Mouse (Mus musculus): ENCODE data around the gene Ggact. TPM values are rescaled to one million over a fixed set of nuclear protein-coding genes. Genes with fewer than 3 reads are reported as not detected.
A peak's percentile ranks its signal among the peaks of the same experiment; 100 is the strongest.

Ggact gene
- polyA plus RNA-seq, 1 experiment from 2014 or later, result 37.9 TPM

DNA sequence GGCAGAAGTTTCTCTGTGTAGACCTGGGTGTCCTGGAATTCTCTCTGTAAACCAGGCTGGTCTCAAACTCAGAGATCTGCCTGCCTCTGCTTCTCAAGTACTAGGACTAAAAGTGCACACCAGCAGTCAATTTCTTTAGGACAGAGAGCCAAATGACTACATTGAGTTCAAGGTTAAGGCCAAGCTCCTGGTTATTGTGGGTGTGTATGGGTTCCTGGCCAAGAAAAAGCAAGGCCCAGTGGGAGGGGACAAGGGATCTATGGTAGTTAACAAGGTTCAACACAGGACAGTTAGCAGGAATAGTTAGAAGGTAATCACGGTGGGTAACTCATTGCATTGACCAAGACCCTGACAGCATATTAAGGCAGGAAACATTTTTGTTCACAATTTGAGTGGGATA is 8.6 kb downstream of the Ggact start:
- Histone ChIP-seq H3K4me1 (replicated peaks; ENCODE audit: control insufficient read depth, insufficient read depth, low read length) (0 out of 2 replicates have a peak, but pooled peaks cover 3% of the 10 kb centered on the region), H3K4me2 (ENCODE audit: low read length) (no peak overlapping the region), H3K27me3 (replicated peaks; ENCODE audit: control insufficient read depth, insufficient read depth, low read length) (no peaks in the 10 kb centered on the region), H3K9me3 (ENCODE audit: control insufficient read depth, low read length) (0 out of 2 replicates have a peak, but pooled peaks cover 11% of the 10 kb centered on the region), H3K27ac (ENCODE audit: low read depth) (no peak overlapping the region), H3K4me3 (ENCODE audit: low read depth, low read length) (no peak overlapping the region), H3K9ac (ENCODE audit: low read length) (no peak overlapping the region), H3K36me3 (ENCODE audit: control insufficient read depth, insufficient read depth, low read length) (no peaks in the 10 kb centered on the region)
- WGBS, result 97% methylated on average over 1 of the region's 1 CpGs
- ATAC-seq (replicated peaks; ENCODE audit: low FRiP score, low TSS enrichment, low read depth), result no peak
- no peak for DNase-seq (ENCODE audit: low spot score)

GRCm38 (mm10) chr14:122903923-122904351 is 9.6 kb downstream of the Ggact start:
- WGBS, result 60% methylated on average over 2 of the region's 2 CpGs
- H3K36me3 ChIP-seq (ENCODE audit: control insufficient read depth, insufficient read depth, low read length), result no peaks in the 10 kb centered on the region
- no peak overlapping the region for H3K27ac ChIP-seq (ENCODE audit: low read depth)
- no peaks in the 10 kb centered on the region for H3K27me3 ChIP-seq (replicated peaks; ENCODE audit: control insufficient read depth, insufficient read depth, low read length)
- 0 out of 2 replicates have a peak, but pooled peaks cover 11% of the 10 kb centered on the region for H3K9me3 ChIP-seq (ENCODE audit: control insufficient read depth, low read length)
- no peak overlapping the region for H3K9ac ChIP-seq (ENCODE audit: low read length)
- H3K4me1 ChIP-seq (replicated peaks; ENCODE audit: control insufficient read depth, insufficient read depth, low read length), result 0 out of 2 replicates have a peak, but pooled peaks cover 3% of the 10 kb centered on the region
- no peak overlapping the region for H3K4me3 ChIP-seq (ENCODE audit: low read depth, low read length)
- ATAC-seq (replicated peaks; ENCODE audit: low FRiP score, low TSS enrichment, low read depth) (no peak), DNase-seq (ENCODE audit: low spot score) (no peak)
- no peak overlapping the region for H3K4me2 ChIP-seq (ENCODE audit: low read length)

DNA sequence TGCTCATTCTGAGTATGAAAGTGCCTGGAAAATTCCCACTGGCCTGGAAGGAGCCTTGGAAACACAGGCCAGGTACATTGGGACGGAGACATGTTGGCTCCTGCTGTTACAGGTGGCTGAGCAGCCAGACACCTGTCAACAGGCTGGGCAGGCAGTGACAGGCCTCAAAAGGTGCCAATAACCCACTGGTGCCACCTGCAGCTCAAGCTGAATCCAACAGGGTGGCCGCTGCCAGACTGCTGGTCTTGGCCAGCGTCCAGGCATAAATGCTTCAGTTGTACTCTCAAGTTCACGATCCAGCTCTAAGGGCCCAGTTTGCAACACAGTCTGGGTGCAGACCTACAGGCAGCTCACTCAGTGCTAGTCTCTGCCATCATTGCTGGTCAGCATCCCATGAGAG is 10.7 kb downstream of the Ggact start:
- Histone ChIP-seq H3K9me3 (ENCODE audit: control insufficient read depth, low read length) (0 out of 2 replicates have a peak, but pooled peaks cover 5% of the 10 kb centered on the region), H3K36me3 (ENCODE audit: control insufficient read depth, insufficient read depth, low read length) (no peaks in the 10 kb centered on the region), H3K27ac (ENCODE audit: low read depth) (no peak overlapping the region), H3K9ac (ENCODE audit: low read length) (no peak overlapping the region), H3K27me3 (replicated peaks; ENCODE audit: control insufficient read depth, insufficient read depth, low read length) (no peaks in the 10 kb centered on the region), H3K4me1 (replicated peaks; ENCODE audit: control insufficient read depth, insufficient read depth, low read length) (0 out of 2 replicates have a peak, but pooled peaks cover 3% of the 10 kb centered on the region), H3K4me2 (ENCODE audit: low read length) (no peak overlapping the region), H3K4me3 (ENCODE audit: low read depth, low read length) (no peak overlapping the region)
- 71% methylated on average over 4 of the region's 4 CpGs for WGBS
- no peak for ATAC-seq (replicated peaks; ENCODE audit: low FRiP score, low TSS enrichment, low read depth)
- no peak for DNase-seq (ENCODE audit: low spot score)

GRCm38 (mm10) chr14:122902136-122902535 is 11.4 kb downstream of the Ggact start:
- H3K4me2 ChIP-seq (ENCODE audit: low read length), result no peak overlapping the region
- H3K4me3 ChIP-seq (ENCODE audit: low read depth, low read length), result no peak overlapping the region
- ATAC-seq (replicated peaks; ENCODE audit: low FRiP score, low TSS enrichment, low read depth) (0 out of 2 replicates have a peak, but pooled peaks have one; percentile 36), DNase-seq (ENCODE audit: low spot score) (no peak)
- H3K36me3 ChIP-seq (ENCODE audit: control insufficient read depth, insufficient read depth, low read length), result no peaks in the 10 kb centered on the region
- no peak overlapping the region for H3K27ac ChIP-seq (ENCODE audit: low read depth)
- H3K9me3 ChIP-seq (ENCODE audit: control insufficient read depth, low read length), result 0 out of 2 replicates have a peak, but pooled peaks cover 1% of the 10 kb centered on the region
- no peaks in the 10 kb centered on the region for H3K27me3 ChIP-seq (replicated peaks; ENCODE audit: control insufficient read depth, insufficient read depth, low read length)
- H3K9ac ChIP-seq (ENCODE audit: low read length), result no peak overlapping the region
- 0 out of 2 replicates have a peak, but pooled peaks cover 3% of the 10 kb centered on the region for H3K4me1 ChIP-seq (replicated peaks; ENCODE audit: control insufficient read depth, insufficient read depth, low read length)
- WGBS, result 63% methylated on average over 2 of the region's 2 CpGs

DNA sequence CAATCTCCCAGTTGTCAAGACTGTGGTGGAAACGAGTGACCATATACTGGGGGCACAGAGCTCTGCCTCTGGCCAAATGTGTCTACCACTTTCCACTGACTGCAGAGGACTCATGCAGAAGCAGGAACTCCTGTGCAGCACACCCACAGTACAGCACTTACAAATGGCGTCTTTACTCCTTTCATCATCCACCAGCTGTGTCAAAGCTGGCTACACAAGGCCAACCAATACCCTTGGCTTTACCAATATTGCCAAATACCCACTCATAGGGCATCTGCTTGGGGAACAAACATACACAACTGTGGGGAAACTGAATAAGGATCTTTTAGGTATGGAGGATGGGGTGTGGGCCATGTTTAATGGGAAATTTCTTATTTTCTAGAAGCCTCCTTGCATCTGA is 11.8 kb downstream of the Ggact start:
- ATAC-seq (replicated peaks; ENCODE audit: low FRiP score, low TSS enrichment, low read depth) (no peak), DNase-seq (ENCODE audit: low spot score) (no peak)
- Histone ChIP-seq H3K27ac (ENCODE audit: low read depth) (no peak overlapping the region), H3K27me3 (replicated peaks; ENCODE audit: control insufficient read depth, insufficient read depth, low read length) (no peaks in the 10 kb centered on the region), H3K9ac (ENCODE audit: low read length) (no peak overlapping the region), H3K4me2 (ENCODE audit: low read length) (no peak overlapping the region), H3K4me1 (replicated peaks; ENCODE audit: control insufficient read depth, insufficient read depth, low read length) (0 out of 2 replicates have a peak, but pooled peaks cover 3% of the 10 kb centered on the region), H3K4me3 (ENCODE audit: low read depth, low read length) (no peak overlapping the region), H3K36me3 (ENCODE audit: control insufficient read depth, insufficient read depth, low read length) (no peaks in the 10 kb centered on the region), H3K9me3 (ENCODE audit: control insufficient read depth, low read length) (no peaks in the 10 kb centered on the region)
- 87% methylated on average over 2 of the region's 2 CpGs for WGBS

DNA sequence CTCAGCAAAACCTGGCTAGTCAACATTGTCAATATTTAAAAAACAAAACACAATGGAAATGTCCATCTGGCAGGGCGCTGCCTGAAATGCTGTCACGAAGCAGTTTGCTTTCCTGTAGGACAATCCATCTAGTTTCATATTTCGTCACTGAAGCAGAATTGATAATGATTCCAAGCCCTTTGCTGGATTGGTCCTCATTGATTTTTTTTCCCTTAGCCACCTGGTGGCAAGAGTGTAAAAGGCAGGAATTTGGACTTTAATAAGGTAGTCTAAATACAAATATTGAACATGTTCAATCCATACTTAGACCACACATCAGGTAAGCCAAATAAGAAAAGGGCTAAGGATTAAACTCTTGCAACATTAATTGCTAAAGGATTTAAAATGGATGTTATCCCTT is 12.4 kb downstream of the Ggact start:
- no peak for ATAC-seq (replicated peaks; ENCODE audit: low FRiP score, low TSS enrichment, low read depth)
- no peak overlapping the region for H3K4me3 ChIP-seq (ENCODE audit: low read depth, low read length)

DNA sequence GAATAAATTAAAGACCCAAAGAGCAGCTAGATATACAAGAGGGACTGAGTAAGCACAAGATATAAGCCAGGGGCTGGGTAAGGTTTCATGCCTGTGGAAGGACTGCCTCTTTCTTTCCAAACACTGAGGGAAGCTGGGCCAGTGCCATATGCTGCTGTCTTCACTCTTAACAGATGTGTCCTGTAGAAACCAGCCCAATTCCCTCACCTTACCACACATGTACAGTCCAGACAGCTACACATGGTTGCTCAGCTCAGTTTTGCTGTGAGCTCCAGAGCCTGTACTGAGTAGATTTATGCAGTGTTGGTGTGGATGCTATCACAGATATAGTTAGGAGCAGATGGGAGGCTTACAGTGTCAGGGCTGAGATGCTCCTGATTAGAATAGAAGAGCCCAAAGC is 12.9 kb downstream of the Ggact start:
- no peaks in the 10 kb centered on the region for H3K36me3 ChIP-seq (ENCODE audit: control insufficient read depth, insufficient read depth, low read length)
- H3K9ac ChIP-seq (ENCODE audit: low read length), result no peak overlapping the region
- no peaks in the 10 kb centered on the region for H3K9me3 ChIP-seq (ENCODE audit: control insufficient read depth, low read length)
- H3K27me3 ChIP-seq (replicated peaks; ENCODE audit: control insufficient read depth, insufficient read depth, low read length), result no peaks in the 10 kb centered on the region
- H3K27ac ChIP-seq (ENCODE audit: low read depth), result no peak overlapping the region
- H3K4me1 ChIP-seq (replicated peaks; ENCODE audit: control insufficient read depth, insufficient read depth, low read length), result 0 out of 2 replicates have a peak, but pooled peaks cover 3% of the 10 kb centered on the region
- no peak for DNase-seq (ENCODE audit: low spot score)
- no peak overlapping the region for H3K4me2 ChIP-seq (ENCODE audit: low read length)
- no peak overlapping the region for H3K4me3 ChIP-seq (ENCODE audit: low read depth, low read length)
- ATAC-seq (replicated peaks; ENCODE audit: low FRiP score, low TSS enrichment, low read depth), result no peak

More for the DNA sequence above, 12.4 kb downstream of the Ggact start:
- WGBS, result 79% methylated on average over 3 of the region's 3 CpGs
- Histone ChIP-seq H3K27ac (ENCODE audit: low read depth) (no peak overlapping the region), H3K36me3 (ENCODE audit: control insufficient read depth, insufficient read depth, low read length) (no peaks in the 10 kb centered on the region), H3K4me1 (replicated peaks; ENCODE audit: control insufficient read depth, insufficient read depth, low read length) (0 out of 2 replicates have a peak, but pooled peaks cover 3% of the 10 kb centered on the region), H3K4me2 (ENCODE audit: low read length) (no peak overlapping the region), H3K9ac (ENCODE audit: low read length) (no peak overlapping the region), H3K27me3 (replicated peaks; ENCODE audit: control insufficient read depth, insufficient read depth, low read length) (no peaks in the 10 kb centered on the region), H3K9me3 (ENCODE audit: control insufficient read depth, low read length) (no peaks in the 10 kb centered on the region)
- no peak for DNase-seq (ENCODE audit: low spot score)

GRCm38 (mm10) chr14:122898550-122898949 is 15.0 kb downstream of the Ggact start:
- ATAC-seq (replicated peaks; ENCODE audit: low FRiP score, low TSS enrichment, low read depth), result no peak
- no peak overlapping the region for H3K4me2 ChIP-seq (ENCODE audit: low read length)

DNA sequence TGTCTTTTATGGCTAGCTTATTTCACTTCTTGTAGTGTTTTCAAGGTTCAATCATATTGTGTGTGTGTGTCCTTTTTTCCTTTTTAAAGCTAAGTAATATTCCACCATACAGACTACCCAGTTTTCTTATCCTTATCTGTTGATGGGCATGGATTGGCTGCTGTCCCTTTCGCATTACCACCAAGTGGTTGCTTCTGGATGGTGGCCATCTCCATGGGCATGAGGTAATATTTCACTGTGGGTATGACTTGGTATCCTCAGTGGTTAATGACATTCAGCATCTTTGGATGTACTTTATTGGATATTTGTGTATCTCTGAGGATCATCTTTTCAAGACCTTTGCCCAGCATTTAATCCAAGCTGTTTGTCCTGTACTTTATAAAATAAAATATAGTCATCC is 17.5 kb downstream of the Ggact start:
- H3K9ac ChIP-seq (ENCODE audit: low read length), result no peak overlapping the region
- H3K36me3 ChIP-seq (ENCODE audit: control insufficient read depth, insufficient read depth, low read length), result peaks cover 8% of the 10 kb centered on the region; the same call in 1 of the 2 replicates
- H3K4me3 ChIP-seq (ENCODE audit: low read depth, low read length), result no peak overlapping the region
- no peaks in the 10 kb centered on the region for H3K27me3 ChIP-seq (replicated peaks; ENCODE audit: control insufficient read depth, insufficient read depth, low read length)
- H3K27ac ChIP-seq (ENCODE audit: low read depth), result no peak overlapping the region
- WGBS, result 98% methylated on average over 1 of the region's 1 CpGs
- H3K4me2 ChIP-seq (ENCODE audit: low read length), result no peak overlapping the region
- DNase-seq (ENCODE audit: low spot score), result no peak
- 0 out of 2 replicates have a peak, but pooled peaks cover 3% of the 10 kb centered on the region for H3K4me1 ChIP-seq (replicated peaks; ENCODE audit: control insufficient read depth, insufficient read depth, low read length)
- ATAC-seq (replicated peaks; ENCODE audit: low FRiP score, low TSS enrichment, low read depth), result no peak
- no peaks in the 10 kb centered on the region for H3K9me3 ChIP-seq (ENCODE audit: control insufficient read depth, low read length)

More at GRCm38 (mm10) chr14:122898550-122898949, 15.0 kb downstream of the Ggact start:
- Histone ChIP-seq H3K4me3 (ENCODE audit: low read depth, low read length) (no peak overlapping the region), H3K9me3 (ENCODE audit: control insufficient read depth, low read length) (no peaks in the 10 kb centered on the region), H3K36me3 (ENCODE audit: control insufficient read depth, insufficient read depth, low read length) (no peaks in the 10 kb centered on the region), H3K9ac (ENCODE audit: low read length) (no peak overlapping the region), H3K27ac (ENCODE audit: low read depth) (no peak overlapping the region), H3K27me3 (replicated peaks; ENCODE audit: control insufficient read depth, insufficient read depth, low read length) (no peaks in the 10 kb centered on the region), H3K4me1 (replicated peaks; ENCODE audit: control insufficient read depth, insufficient read depth, low read length) (0 out of 2 replicates have a peak, but pooled peaks cover 3% of the 10 kb centered on the region)
- DNase-seq (ENCODE audit: low spot score), result no peak

Data from intestine, embryonic 14.5 days (tissue).